Mouse (Mus musculus) lung, embryonic 16.5 days (tissue): Measurements from ENCODE around the gene Nanog. TPM values are rescaled to one million over a fixed set of nuclear protein-coding genes. Genes with fewer than 3 reads are reported as not detected.

Experiments
- ATAC-seq: fragments of 200-750 bp; cut with Nextera tagmentation; 2 replicates; pipeline ENCODE4 v1.8.0; 2017; ENCODE audit warnings: low read depth, mild to moderate bottlenecking, moderate library complexity
- H3K27ac ChIP-seq: fragments of 300-500 bp; sonication (generic); 2 replicates; pipeline ENCODE4 v1.5.1; 2014; ENCODE audit warnings: mild to moderate bottlenecking, control low read depth, low read length
- H3K27me3 ChIP-seq: fragments of 300-500 bp; sonication (generic); 2 replicates; pipeline ENCODE4 v1.6.1; 2014; ENCODE audit warnings: low read depth, low read length, mixed read lengths; ENCODE audit not compliant: control insufficient read depth, insufficient read depth
- H3K36me3 ChIP-seq: fragments of 300-500 bp; sonication (generic); 2 replicates; pipeline ENCODE4 v1.6.1; 2014; ENCODE audit warnings: low read length; ENCODE audit not compliant: control insufficient read depth, insufficient read depth
- H3K4me1 ChIP-seq: fragments of 300-500 bp; sonication (generic); replicated peaks from 2 replicates; pipeline ENCODE4 v1.6.1; 2014; ENCODE audit warnings: low read length, mixed read lengths; ENCODE audit not compliant: control insufficient read depth, insufficient read depth
- H3K4me2 ChIP-seq: fragments of 300-500 bp; sonication (generic); 2 replicates; pipeline ENCODE4 v1.6.1; 2014; ENCODE audit warnings: low read depth, low read length, control low read depth
- H3K4me3 ChIP-seq: fragments of 300-500 bp; sonication (generic); 2 replicates; pipeline ENCODE4 v1.5.1; 2014; ENCODE audit warnings: mild to moderate bottlenecking, low read length, control low read depth
- H3K9ac ChIP-seq: fragments of 300-500 bp; sonication (generic); 2 replicates; pipeline ENCODE4 v1.6.1; 2014; ENCODE audit warnings: low read length, control low read depth
- H3K9me3 ChIP-seq: fragments of 300-500 bp; sonication (generic); 2 replicates; pipeline ENCODE4 v1.6.1; 2016; ENCODE audit warnings: low read length; ENCODE audit not compliant: control insufficient read depth
- WGBS: fragments of 180-500 bp; shearing (Covaris S2); extraction: QIAGEN DNeasy Blood & Tissue Kit; methylation state at CpG from one replicate; pipeline ENCODE4 v1.1.7; 2014; 5-methylcytosine and 5-hydroxymethylcytosine counted together
- polyA plus RNA-seq: library from polyadenylated mRNA; unstranded; fragments of >200 nt; fragmentation: Nextera tagmentation; extraction: Ambion mirVana; gene quantifications from 2 replicates; pipeline ENCODE4 v1.2.1, GENCODE M21; 2015

Gene Nanog
- polyA plus RNA-seq, 1 experiment from 2014 or later = 0.28 TPM

GRCm38 (mm10) chr6:122668823-122669222, 38.5 kb upstream of the Nanog start:
- Histone ChIP-seq H3K4me2 (no peak overlapping the region), H3K9me3 (no peaks in the 10 kb centered on the region), H3K27ac (no peak overlapping the region), H3K4me1 (peaks cover 2% of the 10 kb centered on the region; the same call in 1 of the 2 replicates), H3K4me3 (no peak overlapping the region), H3K9ac (no peak overlapping the region), H3K27me3 (no peaks in the 10 kb centered on the region), H3K36me3 (no peaks in the 10 kb centered on the region)
- 66% methylated on average over 5 of the region's 5 CpGs for WGBS
- ATAC-seq = no peak

DNA sequence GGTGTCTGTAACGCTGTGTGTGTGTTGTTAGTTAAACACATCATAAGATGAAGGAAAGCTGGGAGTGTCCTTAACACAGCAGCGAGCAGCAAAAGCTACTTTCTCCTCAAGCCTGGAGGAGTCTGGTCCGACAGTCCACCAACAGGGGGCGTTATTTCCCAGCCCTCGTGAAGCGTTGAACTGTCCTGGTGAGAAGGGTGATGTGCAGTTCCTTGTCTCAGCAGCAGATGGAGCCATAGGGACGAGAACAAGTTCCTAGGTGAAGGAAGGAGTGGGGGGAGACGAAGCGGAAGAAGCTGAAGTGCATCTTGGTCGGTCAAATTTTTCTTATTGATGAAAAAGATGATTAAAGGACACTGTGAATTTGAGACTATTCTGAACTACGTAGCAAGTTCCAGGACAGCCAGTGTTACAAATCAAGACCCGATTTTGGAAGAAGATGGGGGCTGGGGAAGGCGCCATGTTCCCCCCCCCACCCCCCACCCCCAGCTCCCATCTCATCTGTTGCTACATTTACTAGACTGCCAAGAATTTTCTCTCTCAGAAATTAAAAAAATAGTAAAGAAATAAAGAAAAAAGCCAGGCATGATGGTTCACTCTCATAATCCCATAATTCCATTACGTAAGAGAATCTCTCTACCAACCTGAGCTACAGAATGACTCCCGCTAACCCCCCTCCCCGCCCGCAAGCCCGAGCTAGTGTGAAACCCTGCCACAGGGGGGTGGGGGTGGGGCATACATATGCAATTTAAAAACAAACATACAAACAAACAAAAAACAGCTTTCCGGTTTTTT, 37.7 kb upstream of the Nanog start:
- H3K27me3 ChIP-seq = no peaks in the 10 kb centered on the region
- no peaks in the 10 kb centered on the region for H3K9me3 ChIP-seq
- no peak overlapping the region for H3K27ac ChIP-seq
- WGBS = 6% methylated on average over 19 of the region's 19 CpGs
- peaks cover 2% of the 10 kb centered on the region; the same call in 1 of the 2 replicates for H3K4me1 ChIP-seq
- no peaks in the 10 kb centered on the region for H3K36me3 ChIP-seq
- H3K4me3 ChIP-seq = peak overlapping the region; percentile 41
- peak overlapping the region; percentile 61 for H3K4me2 ChIP-seq
- ATAC-seq = peak; percentile 73
- no peak overlapping the region for H3K9ac ChIP-seq

DNA sequence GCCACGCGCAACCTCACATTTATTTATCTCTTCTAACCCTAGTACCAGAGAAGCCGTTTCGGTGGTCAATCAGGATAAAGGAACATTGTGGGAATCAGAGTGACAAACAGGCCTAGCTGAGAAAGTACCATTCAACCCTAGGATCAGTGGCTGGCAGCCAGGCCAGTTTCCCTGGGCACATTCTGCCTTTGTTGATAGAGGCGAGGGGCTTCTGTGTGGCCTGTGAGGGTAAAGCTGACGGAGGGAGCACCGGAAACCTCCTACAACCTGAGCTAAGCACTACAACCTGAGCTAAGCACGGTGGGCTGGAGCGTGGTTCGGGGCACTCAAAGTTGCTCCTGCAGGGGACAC, 37.1 kb upstream of the Nanog start:
- H3K27ac ChIP-seq = no peak overlapping the region
- H3K4me1 ChIP-seq = peaks cover 2% of the 10 kb centered on the region; the same call in 1 of the 2 replicates
- no peaks in the 10 kb centered on the region for H3K27me3 ChIP-seq
- no peaks in the 10 kb centered on the region for H3K36me3 ChIP-seq
- H3K9me3 ChIP-seq = no peaks in the 10 kb centered on the region
- H3K9ac ChIP-seq = no peak overlapping the region
- no peak overlapping the region; the same call in 1 of the 2 replicates for H3K4me3 ChIP-seq
- no peak for ATAC-seq
- WGBS = 31% methylated on average over 10 of the region's 10 CpGs
- H3K4me2 ChIP-seq = peak overlapping the region; percentile 61

DNA sequence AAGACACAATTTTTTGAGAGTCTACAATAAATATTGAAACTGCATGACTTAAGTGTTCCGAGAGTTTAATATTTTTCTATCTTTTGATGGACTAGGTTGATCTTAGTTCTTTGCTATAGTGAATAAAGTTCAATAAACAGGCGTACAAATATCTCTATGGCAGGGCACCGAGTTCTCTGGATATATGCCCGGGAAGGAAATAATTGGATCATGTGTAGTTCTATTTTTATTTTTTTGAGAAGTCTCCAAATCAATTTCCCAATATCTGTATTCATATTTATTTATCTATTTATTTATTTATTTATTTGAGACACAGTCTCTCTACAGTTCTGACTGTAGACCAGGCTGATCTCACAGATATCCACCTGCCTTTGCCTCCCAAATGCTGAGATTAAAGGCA, 36.4 kb upstream of the Nanog start:
- Histone ChIP-seq H3K9me3 (no peaks in the 10 kb centered on the region), H3K27ac (no peak overlapping the region), H3K4me3 (no peak overlapping the region), H3K4me1 (peaks cover 2% of the 10 kb centered on the region; the same call in 1 of the 2 replicates), H3K9ac (no peak overlapping the region), H3K4me2 (no peak overlapping the region), H3K36me3 (no peaks in the 10 kb centered on the region), H3K27me3 (no peaks in the 10 kb centered on the region)
- 76% methylated on average over 4 of the region's 4 CpGs for WGBS
- no peak for ATAC-seq

DNA sequence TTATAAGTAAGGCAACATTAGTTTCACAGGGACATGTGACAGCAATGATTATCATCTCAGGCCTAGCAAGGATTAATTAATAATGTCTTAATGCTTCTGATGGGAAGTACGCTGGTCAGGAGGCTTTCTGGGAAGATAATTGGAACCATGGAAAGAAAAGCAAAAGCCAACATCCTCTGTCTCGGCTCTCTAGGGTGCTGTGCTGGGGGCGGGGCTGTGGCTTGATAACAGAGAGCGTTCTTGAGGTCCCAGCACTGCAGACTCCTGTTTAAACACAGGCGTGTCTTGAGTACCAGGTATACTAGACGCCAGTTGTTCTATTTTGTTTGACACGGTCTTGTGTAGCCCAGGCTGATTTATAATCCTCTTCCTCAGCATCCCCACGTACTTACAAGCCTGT, 34.5 kb upstream of the Nanog start:
- Histone ChIP-seq H3K4me2 (no peak overlapping the region), H3K9ac (no peak overlapping the region), H3K4me3 (no peak overlapping the region), H3K36me3 (no peaks in the 10 kb centered on the region), H3K9me3 (no peaks in the 10 kb centered on the region), H3K27me3 (no peaks in the 10 kb centered on the region), H3K27ac (peak overlapping the region; percentile 66; the same call in 1 of the 2 replicates), H3K4me1 (peaks cover 2% of the 10 kb centered on the region; the same call in 1 of the 2 replicates)
- WGBS = 29% methylated on average over 8 of the region's 8 CpGs
- ATAC-seq = peak; percentile 65

DNA sequence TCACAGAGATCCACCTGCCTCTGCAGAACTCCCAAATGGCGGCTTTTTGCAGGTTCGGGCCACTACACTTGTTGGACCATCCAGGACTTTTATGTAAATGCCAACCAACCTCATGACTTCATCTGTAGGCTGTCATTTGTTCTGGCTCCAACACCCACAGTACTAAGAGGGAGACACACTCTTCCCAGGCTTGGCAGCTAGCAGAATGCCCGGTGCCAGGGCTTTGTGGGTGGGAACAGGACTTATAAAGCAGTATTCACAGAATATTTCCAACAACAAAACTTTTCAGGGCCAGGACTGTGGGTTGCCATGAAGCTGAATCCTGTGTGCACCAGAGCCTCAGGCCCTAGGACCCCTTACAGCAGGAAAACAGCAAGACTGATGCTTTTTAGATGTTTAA, 24.6 kb upstream of the Nanog start:
- no peak for ATAC-seq

DNA sequence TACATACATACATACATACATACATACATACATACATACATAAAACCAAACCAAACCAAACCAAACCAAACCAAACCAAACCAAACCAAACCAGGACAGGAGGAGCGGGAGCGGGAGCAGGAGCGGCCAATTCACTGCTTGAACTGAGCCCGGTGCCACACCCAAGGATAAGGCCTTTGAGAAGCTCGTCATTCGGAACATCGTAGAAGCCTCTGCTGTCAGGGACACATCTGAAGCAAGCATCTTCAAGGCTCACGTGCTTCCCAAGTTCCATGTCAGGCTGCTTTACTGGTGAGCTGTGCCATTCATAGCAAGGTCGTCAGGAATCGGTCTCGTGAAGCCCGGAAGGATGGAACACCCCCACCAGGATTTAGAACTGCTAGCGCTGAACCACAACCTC, 20.6 kb upstream of the Nanog start:
- no peak overlapping the region for H3K27ac ChIP-seq
- no peak overlapping the region for H3K4me3 ChIP-seq
- no peaks in the 10 kb centered on the region for H3K9me3 ChIP-seq
- H3K36me3 ChIP-seq = no peaks in the 10 kb centered on the region
- H3K27me3 ChIP-seq = no peaks in the 10 kb centered on the region
- no peak for ATAC-seq
- no peaks in the 10 kb centered on the region for H3K4me1 ChIP-seq
- no peak overlapping the region for H3K4me2 ChIP-seq
- 89% methylated on average over 13 of the region's 13 CpGs for WGBS
- no peak overlapping the region for H3K9ac ChIP-seq

More for the DNA sequence above, 24.6 kb upstream of the Nanog start:
- WGBS = 80% methylated on average over 3 of the region's 3 CpGs
- H3K27ac ChIP-seq = no peak overlapping the region
- H3K27me3 ChIP-seq = no peaks in the 10 kb centered on the region
- H3K4me3 ChIP-seq = no peak overlapping the region
- H3K9me3 ChIP-seq = no peaks in the 10 kb centered on the region
- H3K9ac ChIP-seq = no peak overlapping the region
- H3K4me2 ChIP-seq = no peak overlapping the region
- no peaks in the 10 kb centered on the region for H3K4me1 ChIP-seq
- no peaks in the 10 kb centered on the region for H3K36me3 ChIP-seq

DNA sequence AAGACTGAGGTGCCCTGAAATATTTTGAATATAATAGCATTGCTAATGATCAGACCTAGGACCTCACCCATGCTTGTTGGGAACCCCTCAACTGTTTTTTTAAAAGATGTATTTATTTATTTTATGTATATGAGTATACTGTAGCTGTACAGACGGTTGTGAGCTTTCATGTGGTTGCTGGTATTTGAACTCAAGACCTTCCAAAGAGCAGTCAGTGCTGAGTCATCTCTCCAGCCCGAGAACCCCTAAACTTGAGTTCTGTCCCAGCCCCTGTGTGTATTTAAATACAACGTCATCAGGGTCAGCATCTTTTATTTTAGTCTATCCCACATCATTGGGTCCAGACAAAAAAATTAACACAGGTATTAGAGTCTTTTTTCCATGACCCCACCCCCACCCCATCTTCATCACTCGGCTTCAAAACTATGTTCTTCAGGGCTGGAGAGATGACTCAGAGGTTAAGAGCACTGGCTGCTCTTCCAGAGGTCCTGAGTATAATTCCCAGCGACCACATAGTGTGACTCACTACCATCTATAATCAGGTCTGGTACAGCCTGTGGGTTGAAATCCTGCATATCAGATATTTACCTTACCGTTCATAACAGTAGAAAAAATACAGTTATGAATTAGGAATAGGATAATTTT, 17.8 kb upstream of the Nanog start:
- 62% methylated on average over 6 of the region's 6 CpGs for WGBS

GRCm38 (mm10) chr6:122690082-122690481, 17.2 kb upstream of the Nanog start:
- H3K27ac ChIP-seq = no peak overlapping the region
- H3K9me3 ChIP-seq = no peaks in the 10 kb centered on the region
- H3K9ac ChIP-seq = no peak overlapping the region
- 85% methylated on average over 5 of the region's 5 CpGs for WGBS
- H3K27me3 ChIP-seq = no peaks in the 10 kb centered on the region
- no peaks in the 10 kb centered on the region for H3K4me1 ChIP-seq
- no peak overlapping the region for H3K4me3 ChIP-seq
- no peak for ATAC-seq
- no peaks in the 10 kb centered on the region for H3K36me3 ChIP-seq
- H3K4me2 ChIP-seq = no peak overlapping the region

More for the DNA sequence above, 17.8 kb upstream of the Nanog start:
- no peak overlapping the region for H3K4me3 ChIP-seq
- H3K36me3 ChIP-seq = no peaks in the 10 kb centered on the region
- H3K27ac ChIP-seq = no peak overlapping the region
- no peaks in the 10 kb centered on the region for H3K27me3 ChIP-seq
- no peak overlapping the region for H3K4me2 ChIP-seq
- H3K9ac ChIP-seq = no peak overlapping the region
- ATAC-seq = no peak
- no peaks in the 10 kb centered on the region for H3K4me1 ChIP-seq
- H3K9me3 ChIP-seq = no peaks in the 10 kb centered on the region
